Mouse (Mus musculus) bone marrow macrophage, adult 2 months (primary cell): ENCODE data around the gene Sema4f. TPM values are rescaled to one million over a fixed set of nuclear protein-coding genes. Genes with fewer than 3 reads are reported as not detected.

Source experiments
- H3K27ac ChIP-seq: 2 replicates; pipeline ENCODE4 v1.5.1; 2012; ENCODE audit warnings: low read depth, low read length; ENCODE audit not compliant: insufficient read depth
- H3K4me1 ChIP-seq: 2 replicates; pipeline ENCODE4 v1.6.1; 2012; ENCODE audit warnings: low read length; ENCODE audit not compliant: control insufficient read depth, insufficient read depth
- H3K4me3 ChIP-seq: 2 replicates; pipeline ENCODE4 v1.5.1; 2012; ENCODE audit warnings: mild to moderate bottlenecking, low read length, moderate library complexity; ENCODE audit not compliant: insufficient read depth
- CTCF ChIP-seq: IDR thresholded peaks from 2 replicates; pipeline ENCODE4 v1.5.1; 2012; ENCODE audit warnings: low read depth, mild to moderate bottlenecking, low read length, moderate library complexity
- POLR2A ChIP-seq: IDR thresholded peaks from 2 replicates; pipeline ENCODE4 v1.6.1; 2012; ENCODE audit warnings: mild to moderate bottlenecking, low read depth, low read length, borderline replicate concordance
- polyA plus RNA-seq: library from polyadenylated mRNA; stranded (reverse); fragments of >200 nt; gene quantifications from 2 replicates; pipeline ENCODE4 v1.2.4, GENCODE M21; 2012; ENCODE audit not compliant: missing spikeins, insufficient read depth, insufficient read length

Sema4f gene
- polyA plus RNA-seq, 1 experiment = not detected

- TF ChIP-seq CTCF = no peak
- no peak for TF ChIP-seq POLR2A
- no peak overlapping the region for H3K4me3 ChIP-seq
- peaks cover 10% of the 10 kb centered on the region for H3K4me1 ChIP-seq
- no peak overlapping the region for H3K27ac ChIP-seq
Measured at GRCm38 (mm10) chr6:82893415-82893814, 46.2 kb downstream of the Sema4f start.

DNA sequence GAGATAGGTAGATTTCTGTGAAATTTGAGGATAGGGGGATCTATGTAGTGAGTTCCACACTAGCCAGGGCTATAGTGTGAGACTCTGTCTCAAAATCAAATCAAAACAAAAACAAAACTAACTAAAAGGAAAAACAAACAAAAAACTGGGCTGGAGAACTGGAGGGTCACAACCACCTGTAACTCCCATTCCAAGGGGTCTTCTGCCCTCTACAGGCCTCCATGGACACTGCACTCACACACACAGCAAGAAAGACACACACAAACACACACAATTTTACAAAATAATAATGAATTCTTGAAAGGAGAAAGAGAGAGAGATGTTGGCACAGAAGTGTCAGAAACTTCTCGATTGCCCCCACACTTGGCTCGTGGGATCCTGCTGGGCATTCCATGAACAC is 47.0 kb downstream of the Sema4f start:
- Histone ChIP-seq H3K27ac (no peak overlapping the region), H3K4me3 (no peak overlapping the region), H3K4me1 (peaks cover 7% of the 10 kb centered on the region)
- TF ChIP-seq POLR2A = no peak
- peak; percentile 73 for TF ChIP-seq CTCF

- no peak for TF ChIP-seq CTCF
- no peak for TF ChIP-seq POLR2A
- no peak overlapping the region for H3K4me3 ChIP-seq
- H3K4me1 ChIP-seq = peaks cover 4% of the 10 kb centered on the region; the same call in 1 of the 2 replicates
- H3K27ac ChIP-seq = no peak overlapping the region
Measured at GRCm38 (mm10) chr6:82891488-82891887, 48.1 kb downstream of the Sema4f start.

- Histone ChIP-seq H3K4me1 (peaks cover 10% of the 10 kb centered on the region; the same call in 1 of the 2 replicates), H3K4me3 (no peak overlapping the region), H3K27ac (no peak overlapping the region)
- no peak for TF ChIP-seq POLR2A
- no peak for TF ChIP-seq CTCF
Measured at GRCm38 (mm10) chr6:82886330-82886729, 53.2 kb downstream of the Sema4f start.

- H3K27ac ChIP-seq = no peak overlapping the region
- H3K4me3 ChIP-seq = no peak overlapping the region
- peaks cover 11% of the 10 kb centered on the region; the same call in 1 of the 2 replicates for H3K4me1 ChIP-seq
- no peak for TF ChIP-seq CTCF
- no peak for TF ChIP-seq POLR2A
Measured at GRCm38 (mm10) chr6:82885909-82886308, 53.7 kb downstream of the Sema4f start.

- Histone ChIP-seq H3K27ac (no peak overlapping the region), H3K4me1 (peaks cover 11% of the 10 kb centered on the region; the same call in 1 of the 2 replicates), H3K4me3 (no peak overlapping the region)
- no peak for TF ChIP-seq CTCF
- TF ChIP-seq POLR2A = no peak
Measured at GRCm38 (mm10) chr6:82885441-82885840, 54.1 kb downstream of the Sema4f start.

DNA sequence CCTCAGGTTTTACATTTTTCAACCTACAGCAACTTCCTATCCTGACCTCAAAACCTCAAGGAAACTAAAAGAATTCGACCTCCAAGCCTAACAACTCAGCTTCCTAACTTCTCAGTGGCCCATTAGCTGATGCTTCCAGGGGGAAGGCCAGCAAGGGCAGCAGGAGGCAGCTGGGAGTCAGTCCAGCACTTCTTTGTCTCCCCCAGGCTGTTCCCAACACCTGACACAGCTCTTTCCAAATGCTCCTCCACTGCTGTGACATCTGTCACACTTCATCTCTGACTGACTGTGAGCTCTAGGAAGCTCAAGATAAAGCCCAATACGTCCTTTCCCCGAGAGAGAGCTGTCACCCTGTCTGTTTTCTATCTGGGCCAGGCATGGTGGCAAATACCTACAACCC is 55.0 kb downstream of the Sema4f start:
- Histone ChIP-seq H3K4me3 (no peak overlapping the region), H3K4me1 (peaks cover 11% of the 10 kb centered on the region; the same call in 1 of the 2 replicates), H3K27ac (no peak overlapping the region)
- TF ChIP-seq POLR2A (no peak), CTCF (no peak)

GRCm38 (mm10) chr6:82881485-82882096 is 58.0 kb downstream of the Sema4f start:
- TF ChIP-seq CTCF (0 out of 2 replicates have a peak, but pooled peaks have one; percentile 18), POLR2A (no peak)
- H3K27ac ChIP-seq = no peak overlapping the region

DNA sequence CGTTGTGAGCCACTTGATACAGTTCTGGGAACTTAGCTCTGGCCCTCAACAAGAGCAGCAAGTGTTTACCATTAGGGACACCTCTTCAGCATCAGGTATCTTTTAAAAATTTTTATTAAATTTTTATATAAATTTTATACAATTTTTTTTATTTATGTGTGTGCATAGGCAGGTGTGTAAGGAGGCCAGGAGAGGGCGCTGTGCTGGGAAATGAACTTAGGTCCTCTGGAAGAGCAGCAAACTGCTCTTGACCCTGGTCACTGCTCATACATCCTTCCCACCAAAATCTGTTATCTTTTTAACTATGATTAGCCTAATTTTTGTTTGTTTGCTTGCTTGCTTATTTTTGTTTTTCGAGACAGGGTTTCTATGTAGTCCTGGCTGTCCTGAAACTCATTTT is 58.8 kb downstream of the Sema4f start:
- Histone ChIP-seq H3K27ac (no peak overlapping the region), H3K4me1 (peaks cover 7% of the 10 kb centered on the region; the same call in 1 of the 2 replicates), H3K4me3 (no peak overlapping the region)
- TF ChIP-seq POLR2A (no peak), CTCF (peak; percentile 39)

More at GRCm38 (mm10) chr6:82881485-82882096, 58.0 kb downstream of the Sema4f start:
- H3K4me3 ChIP-seq = no peak overlapping the region
- H3K4me1 ChIP-seq = peaks cover 7% of the 10 kb centered on the region; the same call in 1 of the 2 replicates

DNA sequence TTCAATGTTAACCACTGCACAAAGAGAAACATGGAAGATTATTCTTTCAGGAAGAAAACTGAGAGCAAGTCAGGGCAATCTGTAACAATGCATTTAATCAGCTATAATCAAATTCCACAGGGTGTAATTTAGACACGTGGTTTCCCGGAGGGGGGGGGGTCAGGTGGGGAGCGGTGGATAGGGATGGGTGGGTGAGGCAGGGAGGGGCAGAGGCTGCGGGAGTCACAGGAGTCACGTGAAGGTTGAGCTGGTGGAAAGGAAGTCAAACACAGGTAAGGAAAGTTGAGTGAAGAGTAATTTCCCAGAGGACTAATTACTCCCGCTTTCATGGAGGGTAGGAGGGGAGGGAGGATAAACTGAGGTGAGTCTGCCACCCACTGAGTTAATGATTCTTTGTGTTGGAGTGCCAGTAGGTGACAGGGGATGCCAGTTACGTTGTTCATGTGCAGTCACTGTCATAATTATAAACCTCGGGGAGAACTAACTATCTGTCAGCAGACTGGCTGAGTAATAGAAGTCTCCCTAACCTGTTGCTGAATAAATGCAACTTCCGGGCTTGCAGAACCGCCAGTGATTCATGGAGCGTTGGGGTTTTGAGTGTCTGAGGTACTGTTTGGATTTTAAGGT is 60.0 kb downstream of the Sema4f start:
- Histone ChIP-seq H3K4me1 (peaks cover 5% of the 10 kb centered on the region; the same call in 1 of the 2 replicates), H3K4me3 (no peak overlapping the region), H3K27ac (no peak overlapping the region)
- TF ChIP-seq POLR2A (no peak), CTCF (no peak)
